Mouse (Mus musculus): ENCODE measurements around the gene Afg1l.

DNA sequence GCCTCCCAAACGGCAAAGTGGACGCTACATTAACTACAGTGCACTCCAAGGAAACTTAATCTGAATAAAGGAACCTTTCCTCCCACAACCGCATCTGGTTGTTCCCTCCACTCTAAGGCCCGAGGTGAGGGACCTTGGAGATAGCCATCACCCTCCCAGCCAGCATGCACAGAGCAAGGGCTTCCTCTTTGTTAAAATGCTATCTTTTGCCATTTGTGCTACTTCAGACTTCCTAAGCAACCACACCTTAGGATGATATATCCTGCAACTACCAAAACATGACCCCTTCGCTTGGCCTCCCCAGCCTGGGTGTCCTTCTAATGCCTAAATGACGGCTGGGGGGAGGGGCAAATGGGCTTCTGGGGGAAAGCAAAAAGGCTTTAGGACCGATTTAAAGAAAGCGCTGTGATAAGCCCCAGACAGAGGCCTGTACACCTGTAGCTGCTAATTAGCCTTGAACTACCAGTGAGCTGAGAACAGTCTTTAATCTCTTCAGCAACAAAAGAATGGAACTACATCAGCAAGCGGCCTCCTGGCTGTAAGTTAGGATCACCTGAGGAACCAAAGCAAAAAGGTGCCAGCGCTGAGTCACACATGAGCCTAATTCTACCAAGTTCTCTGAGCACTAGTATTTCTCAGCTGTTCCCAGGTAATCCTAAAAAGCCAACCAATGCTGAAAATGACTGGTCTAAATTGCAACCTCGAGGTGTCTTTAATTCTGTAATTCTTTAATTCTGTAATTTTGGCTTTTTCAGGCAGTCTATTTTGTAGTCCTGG is 206.7 kb downstream of the Afg1l start:
- TF ChIP-seq CTCF (IDR thresholded peaks at IDR 0.05; ENCODE audit: insufficient read depth, low read length): no peak
- no peak for TF ChIP-seq POLR2A (IDR thresholded peaks at IDR 0.05; ENCODE audit: borderline replicate concordance, extremely low read depth, low read depth, low read length)
